Mouse (Mus musculus) frontal cortex, postnatal 14 days (tissue): Measurements from ENCODE around the gene Olfr875.
"Not testable (repeated sequence)": the region's sequence is repeated elsewhere in the genome, so short reads cannot be mapped to it uniquely, and the experiment has no call there.

ENCODE experiments used
- DNase-seq, 2 experiments: peaks; one replicate each; pipeline ENCODE4 v3.0.0; 2022; ENCODE audit warnings: low spot score in 2 of 2

The Olfr875 gene

DNA sequence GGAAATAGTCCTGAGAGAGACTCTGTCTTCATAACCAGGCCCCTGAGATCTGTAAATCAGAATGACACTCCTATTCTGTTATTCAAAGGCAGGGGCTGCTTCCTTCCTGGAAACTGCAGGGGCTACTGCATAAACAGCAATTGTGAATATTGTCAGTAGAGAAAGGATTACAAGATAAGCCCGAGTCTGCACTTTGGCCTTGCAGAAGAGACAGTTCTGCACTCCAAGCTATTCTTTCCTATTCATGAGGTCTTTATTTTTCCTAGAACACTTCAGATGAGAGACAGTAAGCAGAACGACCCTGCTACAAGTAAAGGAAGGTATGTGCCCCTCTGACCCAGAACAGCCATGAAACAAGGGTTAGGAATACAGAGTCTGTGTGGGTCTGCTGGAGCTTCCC, at the start of gene Olfr875:
TSS of gene Olfr875 (plus strand) at position 99 of the 400 bp plus-strand sequence.
- no peak for DNase-seq

DNA sequence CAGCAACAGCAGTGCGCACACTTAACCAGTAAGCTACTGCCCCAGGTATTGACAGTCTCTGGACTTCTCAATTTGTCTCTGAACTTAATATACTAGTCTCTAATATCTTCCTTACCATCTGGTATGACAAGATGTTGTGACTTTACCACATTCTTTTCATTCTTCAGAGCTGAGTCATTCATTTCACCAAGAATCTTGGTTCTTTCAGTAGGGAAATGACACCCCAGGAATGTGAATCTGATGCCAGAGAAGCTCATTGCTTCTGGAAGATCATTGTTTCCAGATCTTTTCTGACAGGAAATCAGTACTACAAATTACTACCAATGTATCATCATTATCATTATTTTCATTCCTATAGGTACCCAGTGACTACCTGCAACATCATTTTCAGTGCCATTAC, 37.3 kb upstream of the Olfr875 start:
- no peak for DNase-seq

GRCm38 (mm10) chr9:37744806-37745205, 26.9 kb upstream of the Olfr875 start, which contains the start of gene Olfr874:
Olfr874 (plus strand) TSS chr9:37745106.
- no peak for DNase-seq

DNA sequence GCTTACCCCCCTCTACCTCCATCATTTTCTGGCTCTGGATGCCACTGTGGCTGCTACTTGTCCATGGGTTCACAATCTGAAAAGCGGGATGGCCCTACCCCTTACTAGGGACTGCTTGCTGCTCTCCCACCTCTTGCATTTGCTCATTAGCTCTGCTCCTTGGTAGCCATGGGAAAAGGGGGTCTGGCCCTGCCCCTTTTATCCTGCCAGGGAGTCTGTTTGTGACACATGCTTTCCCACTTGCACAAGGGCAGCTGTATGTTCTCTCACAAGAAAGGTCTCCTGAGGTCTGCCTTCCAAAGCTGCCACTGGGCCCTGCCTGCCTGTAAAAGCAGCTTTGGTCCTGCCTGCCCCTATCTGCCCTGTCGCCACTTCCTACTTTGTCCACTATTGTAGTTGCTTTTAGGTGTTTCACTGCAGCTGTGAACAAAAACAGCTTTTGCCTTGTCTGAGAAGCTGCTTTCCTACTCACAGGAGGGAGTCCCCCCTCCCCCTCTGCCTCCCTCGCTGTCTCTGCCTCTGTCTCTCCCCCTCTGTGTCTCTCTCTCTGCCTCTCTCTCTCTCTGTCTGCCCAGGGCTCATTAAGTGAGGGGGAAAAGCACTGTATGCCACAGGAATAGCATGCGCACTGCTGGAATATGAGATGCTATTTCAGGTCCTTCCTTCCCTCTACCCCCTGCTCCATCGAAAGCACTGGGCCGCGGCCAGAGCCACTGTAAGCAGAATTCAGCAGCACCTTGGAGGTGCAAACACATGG, 21.2 kb upstream of the Olfr875 start:
- DNase-seq: peak; percentile 9 to 14

- DNase-seq: no peak
These were observed 20.2 kb upstream of the Olfr875 start for GRCm38 (mm10) chr9:37751467-37751866.

GRCm38 (mm10) chr9:37752006-37752405, 19.7 kb upstream of the Olfr875 start:
- no peak for DNase-seq

DNA sequence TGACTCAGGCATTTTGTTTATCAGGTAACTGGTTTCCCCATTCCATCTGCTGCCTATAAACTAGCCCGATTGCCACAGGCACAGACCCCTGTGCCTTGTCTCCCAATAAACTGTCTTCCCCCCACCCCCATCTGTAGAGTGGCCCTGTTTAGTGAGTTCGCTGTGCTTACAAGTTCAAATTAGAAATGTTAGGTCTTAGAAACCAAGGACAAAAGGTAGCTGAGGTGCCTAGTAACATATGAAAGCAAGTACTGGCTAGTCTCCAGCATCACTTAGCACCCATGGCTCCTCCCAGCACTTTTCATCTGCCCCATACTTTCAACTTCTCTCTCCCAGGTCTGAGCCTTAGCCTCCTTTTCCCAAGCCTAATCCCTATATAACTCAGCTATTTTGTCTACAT, 9.9 kb upstream of the Olfr875 start:
- DNase-seq: no peak

GRCm38 (mm10) chr9:37762541-37762940, 9.1 kb upstream of the Olfr875 start:
- DNase-seq: no peak

GRCm38 (mm10) chr9:37770661-37771060, 996 bp upstream of the Olfr875 start:
- no peak for DNase-seq

- peak; percentile 9 to 20 for DNase-seq
These were observed 11.2 kb downstream of the Olfr875 start for GRCm38 (mm10) chr9:37782766-37783260.

- DNase-seq: not testable (repeated sequence)
These were observed 12.0 kb downstream of the Olfr875 start for GRCm38 (mm10) chr9:37783394-37784387.

DNA sequence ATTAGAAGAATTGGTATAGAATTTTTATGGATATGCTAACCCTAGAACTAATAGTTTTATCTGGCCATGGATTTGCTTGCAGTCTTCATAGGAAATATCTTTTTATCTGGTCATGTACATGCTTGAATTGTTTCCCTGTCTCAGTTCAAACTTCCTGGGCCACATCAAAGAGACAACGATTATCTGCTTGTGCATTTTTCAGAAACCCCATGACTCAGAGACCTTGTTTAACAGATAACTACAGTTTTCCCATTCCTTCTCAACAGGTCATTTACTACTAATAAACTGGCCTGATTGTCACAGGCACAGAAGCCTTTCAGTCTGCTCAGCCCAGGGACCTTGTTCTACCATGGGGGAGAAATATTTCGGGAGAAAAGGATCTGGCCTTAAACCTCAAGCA, 14.8 kb downstream of the Olfr875 start:
- DNase-seq: no peak

GRCm38 (mm10) chr9:37802055-37802454, 30.4 kb downstream of the Olfr875 start:
- no peak for DNase-seq

GRCm38 (mm10) chr9:37802731-37803130, 31.1 kb downstream of the Olfr875 start, which contains the start of gene Olfr876:
Olfr876 (plus strand) TSS chr9:37803031.
- no peak for DNase-seq

GRCm38 (mm10) chr9:37807235-37807634, 35.6 kb downstream of the Olfr875 start:
- no peak for DNase-seq

DNA sequence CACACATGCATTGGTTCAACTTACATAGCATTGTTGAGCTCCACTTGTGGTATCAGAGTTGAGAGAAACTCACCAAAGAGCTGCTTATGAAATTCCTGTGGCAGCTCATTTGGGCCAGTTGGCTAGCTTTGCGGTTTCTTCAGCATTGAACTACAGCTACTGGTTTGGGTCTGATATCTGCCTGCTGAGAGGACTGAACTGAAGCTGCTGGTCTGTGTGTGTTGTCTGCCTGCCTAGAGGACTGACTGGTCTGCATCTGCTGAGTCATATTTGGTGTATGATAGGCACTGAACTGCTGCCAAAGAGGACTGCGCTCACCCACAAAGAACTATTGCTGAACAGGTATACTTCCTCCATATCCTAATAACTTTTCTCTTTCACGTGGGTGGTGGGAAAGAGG, 36.8 kb downstream of the Olfr875 start:
- DNase-seq: no peak

DNA sequence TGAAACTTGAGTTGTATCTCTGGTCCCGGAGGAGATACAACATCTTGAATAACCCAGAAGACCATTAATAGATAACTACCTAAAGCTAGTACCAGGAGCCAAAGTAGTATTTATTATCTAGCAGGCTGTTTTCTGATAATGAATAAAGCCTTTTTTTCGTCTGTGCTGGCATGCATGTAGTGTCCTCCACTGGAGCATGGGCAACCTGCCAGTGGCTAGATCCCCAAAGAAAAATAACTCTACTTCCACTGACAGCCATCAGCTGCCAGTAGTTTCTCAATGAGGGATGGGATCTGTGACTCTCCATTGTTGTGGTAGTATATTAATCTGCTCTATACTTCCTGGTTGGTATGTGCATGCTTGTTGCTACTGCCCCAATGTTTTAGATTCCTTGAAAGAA, 37.3 kb downstream of the Olfr875 start:
- DNase-seq: no peak

DNA sequence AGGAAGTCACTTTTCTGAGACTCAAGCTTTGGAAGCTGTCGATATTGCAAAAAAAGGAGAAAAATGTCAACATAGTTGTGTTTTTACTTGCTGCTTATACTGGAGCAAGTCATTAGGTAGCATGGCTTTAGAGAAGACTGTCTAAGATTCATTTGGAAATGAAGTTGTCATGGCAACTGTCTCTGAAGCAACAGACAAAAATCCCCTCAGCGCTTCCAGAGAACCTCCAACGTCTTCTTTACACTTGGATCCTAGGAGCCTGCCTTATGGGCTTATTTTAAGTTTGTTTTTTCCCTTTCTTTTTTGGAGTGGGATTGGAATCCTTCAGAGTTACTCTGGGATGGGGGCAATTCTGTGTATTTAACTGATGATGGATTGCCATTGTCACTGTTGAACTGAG, 43.0 kb downstream of the Olfr875 start:
- no peak for DNase-seq
